Mouse (Mus musculus): ENCODE results near the gene Glp2r. TPM values are rescaled to one million over a fixed set of nuclear protein-coding genes. Genes with fewer than 3 reads are reported as not detected.

The Glp2r gene
- polyA plus RNA-seq, 1 experiment from 2014 or later, result 4.0 TPM

DNA sequence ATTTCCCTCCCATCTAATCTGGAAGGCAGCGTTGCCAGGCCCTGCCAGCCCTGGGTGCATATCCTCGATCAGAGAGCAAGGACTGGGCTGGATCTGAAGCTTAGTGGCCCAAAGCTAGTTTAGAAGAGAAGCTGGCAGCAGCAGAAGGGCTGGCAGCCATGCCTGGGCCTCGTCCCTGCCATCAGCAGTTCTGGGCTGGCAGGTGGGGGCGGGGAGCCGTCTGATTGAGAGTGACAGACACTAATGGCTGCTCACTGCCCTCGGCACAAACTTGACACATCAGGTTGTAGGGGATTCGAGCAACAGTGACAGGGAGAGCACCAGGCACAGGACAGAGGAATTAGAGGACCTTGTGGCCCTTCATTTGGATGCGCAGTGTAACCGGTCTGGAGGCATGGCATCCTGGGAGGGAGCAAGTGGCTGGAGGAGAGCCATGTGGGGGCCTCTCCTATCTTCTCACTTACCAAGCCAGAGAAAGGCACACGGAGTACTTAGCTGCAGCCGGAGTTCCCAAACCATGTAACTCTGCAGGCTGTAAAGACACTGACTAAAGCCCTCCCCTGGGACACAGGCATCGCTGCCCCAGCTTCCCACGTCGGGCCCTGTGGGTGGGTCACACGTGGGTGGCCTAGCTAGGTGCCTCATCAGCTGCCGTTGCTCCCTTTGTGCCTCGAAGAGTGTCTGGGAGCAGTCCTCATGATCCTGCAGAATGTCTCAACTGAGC is 115.6 kb downstream of the Glp2r start:
- H3K36me3 ChIP-seq, result no peaks in the 10 kb centered on the region
- ATAC-seq, result no peak
- no peak overlapping the region for H3K9ac ChIP-seq
- H3K9me3 ChIP-seq, result no peaks in the 10 kb centered on the region
- H3K4me2 ChIP-seq (replicated peaks), result no peak overlapping the region
- no peaks in the 10 kb centered on the region for H3K27me3 ChIP-seq (replicated peaks)
- 71% methylated on average over 17 of the region's 17 CpGs for WGBS
- H3K27ac ChIP-seq, result no peak overlapping the region
- H3K4me3 ChIP-seq (replicated peaks), result no peak overlapping the region
- 0 out of 2 replicates have a peak, but pooled peaks cover 6% of the 10 kb centered on the region for H3K4me1 ChIP-seq (replicated peaks)

DNA sequence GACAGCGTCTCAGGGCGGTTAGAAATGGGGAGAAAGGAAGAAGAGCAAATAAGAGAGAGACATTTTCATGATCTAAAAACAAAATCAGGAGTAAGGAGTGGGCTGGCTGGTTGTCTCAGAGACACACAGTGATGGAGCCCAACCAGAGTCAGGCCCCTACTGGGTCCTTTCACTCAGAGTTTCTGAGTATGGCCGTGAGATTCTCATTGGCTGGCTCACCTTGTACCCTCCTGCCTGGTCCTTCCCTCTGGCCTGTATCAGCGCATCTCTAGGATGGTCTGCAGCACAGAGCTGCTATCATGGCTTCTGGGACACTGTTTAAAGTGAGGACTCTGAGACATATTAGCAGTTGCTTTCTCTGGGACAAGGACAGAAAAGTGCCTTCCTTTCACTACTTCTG is 116.4 kb downstream of the Glp2r start:
- 78% methylated on average over 4 of the region's 4 CpGs for WGBS
- no peak for ATAC-seq
- Histone ChIP-seq H3K27me3 (replicated peaks) (no peaks in the 10 kb centered on the region), H3K9ac (no peak overlapping the region), H3K36me3 (no peaks in the 10 kb centered on the region), H3K4me1 (replicated peaks) (0 out of 2 replicates have a peak, but pooled peaks cover 6% of the 10 kb centered on the region), H3K4me3 (replicated peaks) (no peak overlapping the region), H3K27ac (no peak overlapping the region), H3K9me3 (no peaks in the 10 kb centered on the region), H3K4me2 (replicated peaks) (no peak overlapping the region)

DNA sequence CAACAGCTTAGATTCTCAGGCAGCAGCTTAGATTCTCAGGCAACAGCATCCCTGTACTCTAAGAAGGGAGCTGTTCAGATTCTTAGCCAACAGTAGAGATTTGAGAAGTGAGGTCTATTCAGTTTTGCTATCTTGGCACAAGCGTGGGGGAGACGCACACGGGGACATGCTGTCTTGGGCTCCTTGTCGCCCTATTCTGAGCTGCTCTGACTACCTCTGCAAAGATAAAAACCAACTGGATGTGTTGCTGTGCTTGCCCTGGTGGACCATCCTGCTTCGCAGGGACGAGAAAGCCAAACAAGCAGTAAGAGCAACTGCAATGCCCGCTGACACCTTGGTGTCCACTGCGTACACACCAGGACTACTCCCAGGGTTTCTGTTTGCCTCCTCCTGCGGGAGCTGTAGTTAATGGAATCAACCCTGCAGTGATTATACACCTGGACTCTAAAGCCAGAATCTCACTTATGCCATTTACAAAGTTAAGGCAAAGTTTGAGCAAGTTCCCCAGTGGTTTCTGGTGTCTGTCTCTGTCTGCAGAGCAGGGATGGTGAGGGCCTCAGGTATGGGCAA is 117.3 kb downstream of the Glp2r start:
- H3K4me1 ChIP-seq (replicated peaks), result 0 out of 2 replicates have a peak, but pooled peaks cover 6% of the 10 kb centered on the region
- H3K36me3 ChIP-seq, result no peaks in the 10 kb centered on the region
- H3K9me3 ChIP-seq, result no peaks in the 10 kb centered on the region
- no peak overlapping the region for H3K27ac ChIP-seq
- H3K9ac ChIP-seq, result no peak overlapping the region
- no peak overlapping the region for H3K4me3 ChIP-seq (replicated peaks)
- no peak overlapping the region for H3K4me2 ChIP-seq (replicated peaks)
- WGBS, result 81% methylated on average over 9 of the region's 9 CpGs
- no peak for ATAC-seq
- no peaks in the 10 kb centered on the region for H3K27me3 ChIP-seq (replicated peaks)

DNA sequence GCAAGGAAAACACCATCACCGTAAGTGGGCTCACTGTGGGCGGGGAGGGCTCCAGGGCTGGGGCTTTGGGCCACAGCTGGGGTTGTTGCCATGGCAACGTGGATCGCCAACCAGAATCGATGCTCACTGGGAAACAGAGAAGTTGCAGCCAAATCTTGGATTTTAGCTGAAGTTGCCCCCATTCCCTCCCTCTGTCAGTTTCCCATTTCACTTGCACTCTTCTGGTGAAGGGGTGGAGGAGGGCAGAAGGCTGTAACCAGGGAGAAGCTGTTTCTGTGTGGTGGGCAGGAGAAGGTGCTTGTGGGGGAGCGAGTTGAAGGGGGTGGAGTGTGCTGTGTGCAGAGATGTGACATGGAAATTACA is 118.1 kb downstream of the Glp2r start:
- 47% methylated on average over 6 of the region's 6 CpGs for WGBS
- no peaks in the 10 kb centered on the region for H3K9me3 ChIP-seq
- no peaks in the 10 kb centered on the region for H3K27me3 ChIP-seq (replicated peaks)
- ATAC-seq, result no peak
- 0 out of 2 replicates have a peak, but pooled peaks cover 6% of the 10 kb centered on the region for H3K4me1 ChIP-seq (replicated peaks)
- no peak overlapping the region for H3K27ac ChIP-seq
- no peak overlapping the region for H3K4me2 ChIP-seq (replicated peaks)
- H3K36me3 ChIP-seq, result no peaks in the 10 kb centered on the region
- H3K9ac ChIP-seq, result no peak overlapping the region
- H3K4me3 ChIP-seq (replicated peaks), result no peak overlapping the region

DNA sequence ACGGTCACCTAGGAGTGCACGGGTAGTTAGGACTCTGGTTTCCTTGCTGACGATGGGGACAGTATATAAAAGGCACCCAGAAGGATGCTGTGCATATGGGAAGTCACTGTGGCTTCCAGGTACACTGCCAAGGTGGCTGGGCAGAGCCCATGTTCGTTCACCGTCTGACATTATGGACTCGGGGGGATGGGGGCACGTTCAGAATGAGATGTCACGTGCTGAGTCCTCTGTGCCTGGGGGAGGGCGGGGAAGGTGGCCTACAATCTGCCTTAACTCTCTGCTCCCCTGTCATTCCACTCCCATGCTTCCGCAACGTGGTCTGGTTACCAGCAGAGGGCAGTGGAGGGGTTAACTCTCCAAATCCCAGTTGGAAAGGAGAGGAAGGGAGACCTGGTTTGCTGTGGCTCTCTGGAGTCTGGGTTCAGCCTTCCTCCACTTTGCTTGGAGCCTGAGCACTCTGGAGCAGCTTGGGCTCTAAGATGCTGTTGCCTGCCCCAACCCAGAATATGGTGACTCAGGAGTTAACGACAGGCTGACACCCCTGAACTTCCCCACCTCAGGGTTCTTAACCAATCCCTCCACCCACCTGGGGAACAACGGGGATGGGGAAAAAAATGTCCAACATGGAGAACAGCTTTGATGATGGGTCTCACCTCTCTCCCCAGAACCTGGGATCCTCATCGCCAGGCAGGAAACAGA is 118.6 kb downstream of the Glp2r start:
- no peak overlapping the region for H3K4me2 ChIP-seq (replicated peaks)
- H3K27ac ChIP-seq, result no peak overlapping the region
- H3K4me3 ChIP-seq (replicated peaks), result no peak overlapping the region
- H3K9me3 ChIP-seq, result no peaks in the 10 kb centered on the region
- 18% methylated on average over 14 of the region's 14 CpGs for WGBS
- ATAC-seq, result no peak
- H3K9ac ChIP-seq, result no peak overlapping the region
- H3K27me3 ChIP-seq (replicated peaks), result no peaks in the 10 kb centered on the region
- H3K36me3 ChIP-seq, result no peaks in the 10 kb centered on the region
- 0 out of 2 replicates have a peak, but pooled peaks cover 6% of the 10 kb centered on the region for H3K4me1 ChIP-seq (replicated peaks)

DNA sequence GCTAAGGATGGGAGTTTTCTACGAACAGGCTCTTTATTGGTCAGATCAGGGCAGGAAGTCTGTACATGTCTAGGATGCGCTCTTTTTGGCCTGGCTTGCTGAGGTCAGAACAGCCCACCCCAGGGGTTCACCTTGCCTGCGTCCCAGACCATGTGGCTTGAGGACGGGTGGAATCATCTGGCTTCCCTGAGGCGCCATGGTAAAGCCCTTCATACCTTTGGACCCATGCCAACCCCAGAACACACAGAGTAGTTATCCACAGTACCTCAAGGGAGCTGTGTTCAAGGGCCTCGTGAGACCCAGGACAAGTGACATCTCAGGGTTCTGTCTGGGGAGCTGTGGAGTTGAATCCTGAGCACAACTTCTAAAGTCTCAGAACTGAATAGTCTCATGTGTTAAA is 119.2 kb downstream of the Glp2r start:
- no peak overlapping the region for H3K27ac ChIP-seq
- H3K9me3 ChIP-seq, result no peaks in the 10 kb centered on the region
- 0 out of 2 replicates have a peak, but pooled peaks cover 6% of the 10 kb centered on the region for H3K4me1 ChIP-seq (replicated peaks)
- WGBS, result 78% methylated on average over 6 of the region's 6 CpGs
- H3K27me3 ChIP-seq (replicated peaks), result no peaks in the 10 kb centered on the region
- no peak overlapping the region for H3K4me2 ChIP-seq (replicated peaks)
- ATAC-seq, result no peak
- H3K9ac ChIP-seq, result no peak overlapping the region
- H3K36me3 ChIP-seq, result no peaks in the 10 kb centered on the region
- no peak overlapping the region for H3K4me3 ChIP-seq (replicated peaks)

DNA sequence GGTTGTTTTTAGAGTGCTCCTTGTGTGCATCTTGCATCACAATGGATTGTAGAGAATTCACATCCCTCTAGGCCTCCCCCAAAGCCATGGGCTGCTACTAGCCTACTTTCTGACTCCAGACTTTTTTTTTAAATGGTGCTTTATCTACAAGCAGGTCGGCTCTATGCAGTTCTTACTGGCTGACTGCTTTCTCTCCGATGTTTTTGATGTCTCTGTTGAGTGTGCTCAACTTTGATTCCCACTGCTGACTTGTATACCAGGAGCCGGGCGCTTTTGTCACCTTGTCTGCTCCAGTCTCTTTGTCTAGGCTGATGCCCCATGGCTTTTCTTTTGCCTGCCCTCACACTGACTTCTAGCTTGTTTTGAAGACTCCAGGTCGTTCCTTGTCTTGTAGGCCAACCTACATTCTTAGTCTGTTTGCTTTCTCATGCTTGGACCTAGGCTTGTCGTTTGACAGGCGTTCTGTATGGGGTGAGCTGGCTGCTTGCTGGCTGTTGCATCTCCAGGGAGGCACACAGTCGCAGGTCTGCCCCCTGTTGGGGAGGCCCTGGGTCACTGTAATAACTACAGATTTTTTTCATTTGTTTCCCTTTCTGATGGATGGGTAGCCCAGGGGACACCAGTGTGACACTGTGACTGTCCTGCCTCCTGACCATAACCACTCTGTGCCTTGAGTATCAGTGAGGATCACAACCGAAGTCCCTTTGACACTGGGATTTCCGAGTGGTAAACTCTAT is 120.8 kb downstream of the Glp2r start:
- no peak overlapping the region for H3K27ac ChIP-seq
- H3K4me2 ChIP-seq (replicated peaks), result no peak overlapping the region
- H3K4me1 ChIP-seq (replicated peaks), result 0 out of 2 replicates have a peak, but pooled peaks cover 6% of the 10 kb centered on the region
- H3K4me3 ChIP-seq (replicated peaks), result no peak overlapping the region
- 58% methylated on average over 10 of the region's 10 CpGs for WGBS
- H3K9ac ChIP-seq, result no peak overlapping the region
- H3K9me3 ChIP-seq, result no peaks in the 10 kb centered on the region
- no peaks in the 10 kb centered on the region for H3K36me3 ChIP-seq
- no peaks in the 10 kb centered on the region for H3K27me3 ChIP-seq (replicated peaks)
- ATAC-seq, result no peak

DNA sequence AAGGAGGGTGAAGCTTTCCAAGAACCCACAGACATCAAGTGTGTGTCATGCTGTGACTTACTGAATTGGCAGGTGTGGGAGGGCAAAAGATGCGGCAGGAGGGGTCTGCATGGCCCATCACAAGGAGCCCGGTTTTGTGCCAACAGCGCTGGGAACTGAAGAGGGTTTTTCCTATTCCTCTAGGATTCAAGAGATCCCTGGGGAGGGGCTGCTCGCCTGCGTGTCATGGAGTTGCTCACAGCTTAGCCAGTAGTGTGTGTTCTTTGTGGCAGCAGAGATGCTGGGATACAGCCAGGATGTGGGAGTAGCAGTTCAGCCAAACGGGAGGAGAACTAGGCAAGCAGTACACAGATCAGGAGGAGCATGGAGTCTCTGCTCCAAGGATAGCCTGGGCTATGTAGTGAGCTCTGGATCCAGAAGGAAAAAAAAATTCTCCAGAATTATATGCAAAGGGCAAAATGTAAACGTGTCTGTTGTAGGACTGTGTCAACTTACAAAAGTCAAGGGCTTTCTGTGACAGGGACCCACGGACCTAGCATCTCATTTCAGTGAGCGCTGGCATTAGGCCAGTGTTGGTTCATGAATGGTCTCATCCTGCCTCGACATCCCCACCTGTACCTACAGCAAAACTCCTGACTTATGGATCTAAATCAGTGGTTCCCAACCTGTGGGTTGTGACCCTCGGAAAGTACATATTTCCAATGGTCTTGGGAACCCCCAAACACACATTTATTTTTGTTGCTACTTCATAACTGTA is 122.1 kb downstream of the Glp2r start:
- Histone ChIP-seq H3K9me3 (no peaks in the 10 kb centered on the region), H3K4me3 (replicated peaks) (no peak overlapping the region), H3K27ac (no peak overlapping the region), H3K4me2 (replicated peaks) (no peak overlapping the region), H3K36me3 (no peaks in the 10 kb centered on the region), H3K9ac (no peak overlapping the region), H3K4me1 (replicated peaks) (0 out of 2 replicates have a peak, but pooled peaks cover 6% of the 10 kb centered on the region), H3K27me3 (replicated peaks) (no peaks in the 10 kb centered on the region)
- WGBS, result 77% methylated on average over 11 of the region's 11 CpGs
- ATAC-seq, result no peak

DNA sequence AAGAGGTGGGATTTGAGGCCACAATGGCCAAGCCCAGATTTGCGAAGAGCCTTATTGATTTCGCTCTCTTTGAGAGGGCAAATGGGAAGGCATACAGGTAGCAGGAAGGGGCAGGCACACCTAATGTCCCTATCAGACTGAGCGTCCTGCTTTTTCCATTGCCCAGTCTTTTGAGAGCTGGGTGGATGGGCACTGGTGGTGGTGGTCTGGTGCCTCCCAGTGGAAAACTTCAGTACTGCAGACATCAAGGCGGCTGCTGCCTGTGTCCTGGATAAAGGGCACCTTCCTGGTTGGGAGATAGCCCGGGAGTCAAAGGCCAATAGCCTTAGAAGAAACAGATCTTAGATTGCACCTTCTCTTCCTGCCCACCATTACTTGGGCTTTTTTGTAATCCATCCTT is 123.2 kb downstream of the Glp2r start:
- 31% methylated on average over 5 of the region's 5 CpGs for WGBS
- no peak overlapping the region for H3K27ac ChIP-seq
- H3K4me1 ChIP-seq (replicated peaks), result 0 out of 2 replicates have a peak, but pooled peaks cover 6% of the 10 kb centered on the region
- no peak overlapping the region for H3K9ac ChIP-seq
- no peaks in the 10 kb centered on the region for H3K9me3 ChIP-seq
- H3K27me3 ChIP-seq (replicated peaks), result no peaks in the 10 kb centered on the region
- H3K4me3 ChIP-seq (replicated peaks), result no peak overlapping the region
- H3K36me3 ChIP-seq, result no peaks in the 10 kb centered on the region
- ATAC-seq, result no peak
- no peak overlapping the region for H3K4me2 ChIP-seq (replicated peaks)

DNA sequence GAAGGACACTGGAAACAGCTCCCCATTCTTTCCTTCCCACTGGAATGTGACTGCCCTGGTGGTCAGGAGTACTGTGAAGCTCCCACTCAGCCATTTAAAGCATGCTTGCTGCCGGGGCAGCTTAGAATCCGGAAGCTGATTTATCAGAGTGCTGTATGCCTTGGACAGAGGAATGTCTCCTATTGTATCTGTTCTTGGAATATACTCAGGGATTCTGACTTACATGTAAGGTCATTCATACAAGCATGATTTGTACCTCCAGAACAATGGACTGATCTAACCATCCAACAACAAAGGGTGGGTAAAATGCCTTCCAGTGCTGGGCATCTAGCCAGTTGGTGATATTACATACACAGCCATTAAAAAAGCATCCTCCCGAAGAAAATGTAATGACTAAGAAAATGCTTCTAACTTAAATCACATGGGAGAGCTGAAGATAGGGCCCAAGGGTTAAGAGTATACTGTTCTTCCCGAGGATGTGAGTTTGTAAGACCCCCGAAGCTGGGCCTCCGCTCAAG is 126.3 kb downstream of the Glp2r start:
- H3K27me3 ChIP-seq (replicated peaks), result no peaks in the 10 kb centered on the region
- H3K27ac ChIP-seq, result no peak overlapping the region

DNA sequence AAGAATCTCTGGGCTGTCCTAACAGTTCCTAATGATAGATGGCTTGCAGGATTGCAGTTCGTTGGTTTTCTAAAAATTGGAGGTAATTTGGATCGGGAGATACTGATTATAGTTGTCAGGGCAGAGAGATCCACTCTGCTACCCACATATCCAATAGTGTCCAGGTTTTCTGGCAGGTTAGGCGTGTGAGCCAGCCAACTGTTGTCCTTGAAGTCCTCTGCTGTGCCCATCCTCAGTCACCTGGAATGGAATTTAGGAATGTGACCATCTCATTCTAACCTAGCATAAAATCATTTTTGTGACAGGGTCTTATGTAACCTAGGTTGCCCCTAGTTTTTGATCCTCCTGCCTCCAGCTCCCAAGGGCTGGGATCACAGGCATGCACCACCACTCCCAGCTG is 127.5 kb downstream of the Glp2r start:
- no peak for ATAC-seq
- 81% methylated on average over 3 of the region's 3 CpGs for WGBS
- H3K9ac ChIP-seq, result no peak overlapping the region
- H3K27me3 ChIP-seq (replicated peaks), result no peaks in the 10 kb centered on the region
- no peaks in the 10 kb centered on the region for H3K36me3 ChIP-seq
- no peak overlapping the region for H3K4me2 ChIP-seq (replicated peaks)
- H3K4me1 ChIP-seq (replicated peaks), result no peaks in the 10 kb centered on the region
- no peaks in the 10 kb centered on the region for H3K9me3 ChIP-seq
- no peak overlapping the region for H3K4me3 ChIP-seq (replicated peaks)
- H3K27ac ChIP-seq, result no peak overlapping the region

More for the DNA sequence above, 126.3 kb downstream of the Glp2r start:
- Histone ChIP-seq H3K4me1 (replicated peaks) (no peaks in the 10 kb centered on the region), H3K9me3 (no peaks in the 10 kb centered on the region), H3K4me3 (replicated peaks) (no peak overlapping the region), H3K9ac (no peak overlapping the region), H3K4me2 (replicated peaks) (no peak overlapping the region), H3K36me3 (no peaks in the 10 kb centered on the region)
- 77% methylated on average over 6 of the region's 6 CpGs for WGBS
- ATAC-seq, result no peak

Data from intestine, embryonic 15.5 days (tissue).